In genomic region chr4:117095551-117096452, GRCm38 (mm10) we compare ENCODE assay signal across 8 mouse cellular contexts. TPM values are rescaled to one million over a fixed set of nuclear protein-coding genes. Genes with fewer than 3 reads are reported as not detected.
DNase-seq lines count a peak whose midpoint lies in the region; ATAC-seq and TF ChIP-seq lines count a peak whose summit lies in the region.

Gene Ptch2 (plus strand): TSS chr4:117096075.

- peak within 1 kb of the TSS; percentile 96 for H3K4me2 ChIP-seq in forebrain, embryonic 11.5 days (ENCODE audit: low read depth, low read length, severe bottlenecking)
- peak within 1 kb of the TSS; percentile 86 for H3K4me2 ChIP-seq in heart, embryonic 14.5 days (ENCODE audit: low read length)
- peak within 1 kb of the TSS; percentile 60 for H3K4me2 ChIP-seq in liver, embryonic 14.5 days (ENCODE audit: low read depth)
- peak within 1 kb of the TSS; percentile 84 for H3K4me2 ChIP-seq in neural tube, embryonic 12.5 days (replicated peaks)

- no peaks in the 10 kb centered on the region for H3K9me3 ChIP-seq in forebrain, embryonic 11.5 days (ENCODE audit: control insufficient read depth, low read length)
- H3K9me3 ChIP-seq in heart, embryonic 14.5 days (ENCODE audit: control insufficient read depth, low read length), result no peaks in the 10 kb centered on the region
- no peaks in the 10 kb centered on the region for H3K9me3 ChIP-seq in liver, embryonic 14.5 days (ENCODE audit: control insufficient read depth, low read length)
- no peaks in the 10 kb centered on the region for H3K9me3 ChIP-seq in neural tube, embryonic 12.5 days

- H3K9ac ChIP-seq in forebrain, embryonic 11.5 days (ENCODE audit: low read length), result peak within 1 kb of the TSS; percentile 60
- H3K9ac ChIP-seq in heart, embryonic 14.5 days (ENCODE audit: low read length), result peak within 1 kb of the TSS; percentile 39
- H3K9ac ChIP-seq in liver, embryonic 14.5 days (replicated peaks), result no peak within 1 kb of the TSS
- peak within 1 kb of the TSS; percentile 61 for H3K9ac ChIP-seq in neural tube, embryonic 12.5 days

- no peaks in the 10 kb centered on the region for H3K79me3 ChIP-seq in C2C12 (ENCODE audit: low read depth)

- H3K36me3 ChIP-seq in C2C12 (ENCODE audit: control insufficient read depth, insufficient read depth), result no peaks in the 10 kb centered on the region
- no peaks in the 10 kb centered on the region for H3K36me3 ChIP-seq in forebrain, embryonic 11.5 days (ENCODE audit: control insufficient read depth, insufficient read depth, low read length)
- H3K36me3 ChIP-seq in heart, embryonic 14.5 days (ENCODE audit: control insufficient read depth, insufficient read depth, low read length), result no peaks in the 10 kb centered on the region
- no peaks in the 10 kb centered on the region for H3K36me3 ChIP-seq in liver, embryonic 14.5 days (replicated peaks; ENCODE audit: control insufficient read depth, insufficient read depth, low read depth)
- H3K36me3 ChIP-seq in neural tube, embryonic 12.5 days, result no peaks in the 10 kb centered on the region

- peak; percentile 46 to 64 for DNase-seq in adrenal gland, postnatal 4 days (ENCODE audit: low spot score in 2 of 2)
- peak; percentile 93 for DNase-seq in forebrain, embryonic 11.5 days (ENCODE audit: low spot score)
- DNase-seq in kidney, postnatal 10 days, result peak; percentile 95
- no peak for DNase-seq in liver, embryonic 14.5 days (ENCODE audit: low read depth in 3 of 3, low spot score in 3 of 3)
- peak; percentile 65 to 75 for DNase-seq in thymus, postnatal 10 days (ENCODE audit: low spot score in 2 of 2)

- no peak for TF ChIP-seq CTCF in C2C12 (IDR thresholded peaks at IDR 0.05; ENCODE audit: control insufficient read depth, insufficient read depth, insufficient read length)
- no peak for TF ChIP-seq CTCF in liver, embryonic 14.5 days (IDR thresholded peaks at IDR 0.05; ENCODE audit: low read depth)

- TF ChIP-seq EP300 in liver, embryonic 14.5 days (IDR thresholded peaks at IDR 0.05; ENCODE audit: low read depth), result no peak

- H3ac ChIP-seq in C2C12 (ENCODE audit: control insufficient read depth, insufficient read length, low read depth), result peak within 1 kb of the TSS; percentile 48

- H3K27me3 ChIP-seq in C2C12 (ENCODE audit: control insufficient read depth, insufficient read depth, insufficient read length), result peaks cover 13% of the 10 kb centered on the region
- peaks cover 14% of the 10 kb centered on the region; the same call in 1 of the 2 replicates for H3K27me3 ChIP-seq in forebrain, embryonic 11.5 days (ENCODE audit: control insufficient read depth, insufficient read depth, low read length)
- no peaks in the 10 kb centered on the region for H3K27me3 ChIP-seq in heart, embryonic 14.5 days (ENCODE audit: control insufficient read depth, insufficient read depth, low read length)
- peaks cover 24% of the 10 kb centered on the region for H3K27me3 ChIP-seq in liver, embryonic 14.5 days (ENCODE audit: control insufficient read depth, insufficient read depth, low read length)
- H3K27me3 ChIP-seq in neural tube, embryonic 12.5 days (replicated peaks), result no peaks in the 10 kb centered on the region; the same call in none of the 2 replicates

- peak; percentile 85 for ATAC-seq in forebrain, embryonic 11.5 days (replicated peaks; ENCODE audit: low FRiP score)
- peak; percentile 26; the same call in 1 of the 2 replicates for ATAC-seq in heart, embryonic 14.5 days (ENCODE audit: insufficient number of reproducible peaks, insufficient read depth, low FRiP score, low read depth)
- ATAC-seq in liver, embryonic 14.5 days (ENCODE audit: insufficient read depth), result 0 out of 2 replicates have a peak, but pooled peaks have one; percentile 26
- ATAC-seq in neural tube, embryonic 12.5 days (ENCODE audit: low FRiP score, low read depth), result peak; percentile 85

- H3K4me1 ChIP-seq in forebrain, embryonic 11.5 days (replicated peaks; ENCODE audit: control insufficient read depth, insufficient read depth, low read length), result peaks cover 9% of the 10 kb centered on the region
- H3K4me1 ChIP-seq in heart, embryonic 14.5 days (ENCODE audit: control insufficient read depth in 2 of 2, insufficient read depth in 2 of 2, low read length in 2 of 2), result peaks cover 4 to 12% of the 10 kb centered on the region in 2 experiments; a peak in 3 of 4 replicates
- H3K4me1 ChIP-seq in liver, embryonic 14.5 days (replicated peaks; ENCODE audit: control insufficient read depth in 2 of 2, insufficient read depth in 2 of 2, low read length in 1 of 2), result peaks cover under 1 to 2% of the 10 kb centered on the region in 2 experiments; a peak in 2 of 4 replicates
- peaks cover 29% of the 10 kb centered on the region for H3K4me1 ChIP-seq in neural tube, embryonic 12.5 days

- peak within 1 kb of the TSS; percentile 55; the same call in 1 of the 2 replicates for H3K27ac ChIP-seq in forebrain, embryonic 11.5 days (ENCODE audit: low read depth, low read length)
- peak within 1 kb of the TSS; percentile 73 to 75 for H3K27ac ChIP-seq in heart, embryonic 14.5 days (replicated peaks in 1 of 2; ENCODE audit: control insufficient read depth in 1 of 2, insufficient read depth in 1 of 2, low read depth in 2 of 2, low read length in 2 of 2)
- no peak within 1 kb of the TSS for H3K27ac ChIP-seq in liver, embryonic 14.5 days
- H3K27ac ChIP-seq in neural tube, embryonic 12.5 days, result no peak within 1 kb of the TSS

- no peaks in the 10 kb centered on the region for H3K79me2 ChIP-seq in C2C12 (ENCODE audit: control insufficient read depth, insufficient read depth)

- H3K4me3 ChIP-seq in C2C12 (ENCODE audit: insufficient read depth, poor library complexity, severe bottlenecking), result no peak within 1 kb of the TSS
- H3K4me3 ChIP-seq in forebrain, embryonic 11.5 days (ENCODE audit: low read depth, low read length), result peak within 1 kb of the TSS; percentile 52
- H3K4me3 ChIP-seq in heart, embryonic 14.5 days (ENCODE audit: control insufficient read depth in 1 of 2, insufficient read depth in 1 of 2, low read depth in 1 of 2, low read length in 2 of 2), result peak within 1 kb of the TSS; percentile 48 to 58
- peak within 1 kb of the TSS; percentile 28 to 45 for H3K4me3 ChIP-seq in liver, embryonic 14.5 days (ENCODE audit: insufficient read depth in 1 of 2, low read depth in 2 of 2, low read length in 2 of 2)
- peak within 1 kb of the TSS; percentile 55 for H3K4me3 ChIP-seq in neural tube, embryonic 12.5 days

- under 1% methylated on average over 47 of the region's 50 CpGs for WGBS in forebrain, embryonic 11.5 days
- WGBS in heart, embryonic 14.5 days, result 2% methylated on average over 42 of the region's 50 CpGs
- 2% methylated on average over 50 of the region's 50 CpGs for WGBS in liver, embryonic 14.5 days (ENCODE audit: insufficient replicate concordance)
- WGBS in neural tube, embryonic 12.5 days, result 1% methylated on average over 50 of the region's 50 CpGs

TF ChIP-seq in C2C12, 6 proteins besides CTCF, POLR2A, EP300 and RAD21:
- TF ChIP-seq MYOD1 (IDR thresholded peaks at IDR 0.05; ENCODE audit: control insufficient read depth, insufficient read length, low read depth) (no peak), FOSL1 (IDR thresholded peaks at IDR 0.05; ENCODE audit: insufficient read depth, low read length, poor library complexity, severe bottlenecking) (no peak), USF1 (IDR thresholded peaks at IDR 0.05; ENCODE audit: low read depth) (no peak), CEBPB (IDR thresholded peaks at IDR 0.05; ENCODE audit: low read depth) (no peak), MYOG (IDR thresholded peaks at IDR 0.05; ENCODE audit: control insufficient read depth, extremely low read depth, insufficient read length) (no peak), MAX (IDR thresholded peaks at IDR 0.05) (no peak)

RNA-seq across cellular contexts. Expression of gene Ptch2, which starts in this region (rescaled TPM):
- polyA plus RNA-seq in C2C12 (2012; fragmentation: generic; extraction: Trizol), result 0.20 TPM
- 10 to 100 TPM; 13.3 to 14.2 TPM for total RNA-seq in adrenal gland, postnatal 4 days (2021)
- 5.8 and 6.4 TPM in 2 replicates for polyA plus RNA-seq in forebrain, embryonic 11.5 days (2014; fragmentation: Nextera tagmentation; extraction: Ambion mirVana)
- polyA plus RNA-seq in heart, embryonic 14.5 days (2014; fragmentation: Nextera tagmentation; extraction: Ambion mirVana), result 1.8 and 2.0 TPM in 2 replicates
- 0.61 and 0.84 TPM in 2 replicates for polyA plus RNA-seq in liver, embryonic 14.5 days (2012; rRNA removed)
- 0.52 and 0.55 TPM in 2 replicates for polyA plus RNA-seq in liver, embryonic 14.5 days (2014; fragmentation: Nextera tagmentation; extraction: Ambion mirVana)
- polyA plus RNA-seq in neural tube, embryonic 12.5 days (2016; fragmentation: Nextera tagmentation; extraction: Ambion mirVana), result 5.2 and 6.0 TPM in 2 replicates

Comparison
In these comparisons a context has a peak if more than half of its experiments do, and no peak if none do; other contexts are left out.
1. Peak in ATAC-seq, H3K4me3 ChIP-seq and H3K4me2 ChIP-seq in liver, embryonic 14.5 days; RNA of the gene not detected or under 1 TPM.
2. DNase-seq: peak in adrenal gland, postnatal 4 days (2 of 2), forebrain, embryonic 11.5 days (single experiment), kidney, postnatal 10 days (single experiment) and thymus, postnatal 10 days (2 of 2); none in liver, embryonic 14.5 days (0 of 3).
3. ATAC-seq: peak in every context shown above with its lines; median percentile 85 in forebrain, embryonic 11.5 days; 85 in neural tube, embryonic 12.5 days; 26 in heart, embryonic 14.5 days; 26 in liver, embryonic 14.5 days.
4. H3K27ac ChIP-seq: peak in forebrain, embryonic 11.5 days (single experiment) and heart, embryonic 14.5 days (2 of 2); none in liver, embryonic 14.5 days (single experiment) and neural tube, embryonic 12.5 days (single experiment).
5. Peak in every context shown above with its lines, with median percentiles within 50 percentile points of each other: H3K4me2 ChIP-seq.